Mouse (Mus musculus): ENCODE results near the gene Gm37240. TPM values are rescaled to one million over a fixed set of nuclear protein-coding genes. Genes with fewer than 3 reads are reported as not detected.

Gene Gm37240
- polyA plus RNA-seq, 1 experiment: not detected

DNA sequence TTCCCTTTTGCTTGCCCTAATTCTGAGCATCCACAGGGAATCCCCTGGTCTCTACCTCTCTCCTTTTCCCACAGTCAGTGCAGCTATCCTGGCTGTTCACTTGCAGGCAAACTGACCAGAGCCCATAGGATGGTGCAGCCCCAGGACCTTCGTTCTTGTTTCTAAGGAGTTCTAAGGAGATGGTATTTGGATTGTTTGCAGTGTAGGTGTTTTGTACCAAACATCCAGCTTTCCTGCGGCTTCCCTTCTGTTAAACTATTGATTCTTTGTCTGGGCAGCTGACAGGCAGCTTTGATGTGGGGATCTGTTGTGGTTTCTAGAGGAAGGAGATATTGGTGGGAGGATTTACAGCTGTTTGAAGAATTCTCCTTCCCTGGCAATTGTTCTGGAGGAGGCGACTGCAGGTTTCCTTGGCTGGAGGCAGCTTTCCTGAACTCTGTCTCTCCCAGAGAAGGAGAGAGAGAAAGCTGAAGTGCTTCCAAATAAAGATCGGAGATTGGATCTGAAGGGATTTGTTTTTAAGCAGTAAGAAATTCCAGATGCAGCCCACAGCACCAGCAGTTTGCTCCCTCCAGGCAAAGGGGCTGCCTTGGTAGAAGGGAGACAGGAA is 573.6 kb downstream of the Gm37240 start:
- Histone ChIP-seq H3K27ac (ENCODE audit: insufficient read depth, low read depth, low read length) (peak overlapping the region; percentile 6; the same call in 1 of the 2 replicates), H3K4me3 (ENCODE audit: insufficient read depth, low read depth, low read length) (no peak overlapping the region), H3K4me1 (ENCODE audit: control insufficient read depth, insufficient read depth, low read length) (peaks cover 1% of the 10 kb centered on the region)
- TF ChIP-seq CTCF (IDR thresholded peaks at IDR 0.05; ENCODE audit: insufficient read depth, low read depth, low read length) (no peak), POLR2A (IDR thresholded peaks at IDR 0.05; ENCODE audit: insufficient read depth, low read depth, low read length) (no peak)
- WGBS: 42% methylated on average over 4 of the region's 4 CpGs

- Histone ChIP-seq H3K27ac (ENCODE audit: insufficient read depth, low read depth, low read length) (no peak overlapping the region), H3K4me3 (ENCODE audit: insufficient read depth, low read depth, low read length) (no peak overlapping the region), H3K4me1 (ENCODE audit: control insufficient read depth, insufficient read depth, low read length) (peaks cover 3% of the 10 kb centered on the region)
- no peak for TF ChIP-seq POLR2A (IDR thresholded peaks at IDR 0.05; ENCODE audit: insufficient read depth, low read depth, low read length)
- no peak for TF ChIP-seq CTCF (IDR thresholded peaks at IDR 0.05; ENCODE audit: insufficient read depth, low read depth, low read length)
- 65% methylated on average over 3 of the region's 3 CpGs for WGBS
These were observed 576.1 kb downstream of the Gm37240 start for GRCm38 (mm10) chr3:85311176-85311575.

DNA sequence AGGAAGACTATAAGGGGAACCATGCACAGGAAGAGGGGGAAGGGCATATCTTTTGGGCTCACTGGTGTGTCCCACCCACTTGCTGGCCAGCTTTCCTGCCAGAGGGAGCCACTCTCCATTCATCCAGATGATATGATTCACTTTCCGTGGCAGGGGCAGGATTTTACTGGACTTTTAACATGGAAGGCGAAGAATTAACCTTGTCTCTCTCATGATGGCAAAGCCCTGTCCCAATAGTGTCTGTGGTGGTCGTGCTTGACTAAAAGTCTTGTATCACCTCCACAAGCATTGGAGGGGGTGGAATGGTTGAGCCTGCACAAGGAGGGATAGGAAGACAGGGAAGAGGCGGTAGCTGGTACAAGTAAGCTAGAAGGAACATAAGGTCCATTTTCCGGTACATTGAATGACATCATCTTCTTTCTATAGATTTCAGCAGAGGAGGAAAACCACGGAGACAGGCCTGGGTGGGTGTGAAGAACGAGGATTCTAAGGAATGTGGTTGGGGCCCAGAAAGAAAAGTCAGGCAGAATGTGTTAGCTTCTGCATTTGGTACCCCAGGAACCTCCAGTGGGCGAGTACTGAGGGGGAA is 576.8 kb downstream of the Gm37240 start:
- Histone ChIP-seq H3K4me3 (ENCODE audit: insufficient read depth, low read depth, low read length) (no peak overlapping the region), H3K27ac (ENCODE audit: insufficient read depth, low read depth, low read length) (no peak overlapping the region)
- 69% methylated on average over 8 of the region's 8 CpGs for WGBS

DNA sequence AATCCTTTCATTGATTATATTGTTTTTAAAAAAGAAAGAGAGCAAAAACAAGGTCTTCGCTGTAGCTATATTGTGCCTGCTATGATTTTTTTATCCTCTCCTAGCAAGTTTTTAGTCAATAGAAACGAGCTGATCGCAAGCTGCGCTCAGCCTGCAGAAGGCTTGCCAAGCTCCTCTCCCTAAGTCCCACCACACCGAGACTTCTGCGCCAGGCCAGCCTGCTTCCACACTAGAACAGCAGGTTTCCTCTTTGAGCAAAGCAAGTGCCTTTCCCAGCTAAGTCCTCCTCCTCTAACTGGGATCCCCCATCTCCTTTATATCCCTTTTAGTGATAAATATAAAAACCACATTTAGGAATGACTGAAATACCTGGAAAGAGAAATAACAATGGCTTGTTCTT is 578.1 kb downstream of the Gm37240 start:
- Histone ChIP-seq H3K4me3 (ENCODE audit: insufficient read depth, low read depth, low read length) (no peak overlapping the region), H3K27ac (ENCODE audit: insufficient read depth, low read depth, low read length) (no peak overlapping the region), H3K4me1 (ENCODE audit: control insufficient read depth, insufficient read depth, low read length) (peaks cover 3% of the 10 kb centered on the region)
- TF ChIP-seq POLR2A (IDR thresholded peaks at IDR 0.05; ENCODE audit: insufficient read depth, low read depth, low read length): no peak
- TF ChIP-seq CTCF (IDR thresholded peaks at IDR 0.05; ENCODE audit: insufficient read depth, low read depth, low read length): no peak
- WGBS: 63% methylated on average over 6 of the region's 6 CpGs

More for the DNA sequence above, 576.8 kb downstream of the Gm37240 start:
- TF ChIP-seq POLR2A (IDR thresholded peaks at IDR 0.05; ENCODE audit: insufficient read depth, low read depth, low read length): no peak
- no peak for TF ChIP-seq CTCF (IDR thresholded peaks at IDR 0.05; ENCODE audit: insufficient read depth, low read depth, low read length)
- peaks cover 3% of the 10 kb centered on the region for H3K4me1 ChIP-seq (ENCODE audit: control insufficient read depth, insufficient read depth, low read length)

DNA sequence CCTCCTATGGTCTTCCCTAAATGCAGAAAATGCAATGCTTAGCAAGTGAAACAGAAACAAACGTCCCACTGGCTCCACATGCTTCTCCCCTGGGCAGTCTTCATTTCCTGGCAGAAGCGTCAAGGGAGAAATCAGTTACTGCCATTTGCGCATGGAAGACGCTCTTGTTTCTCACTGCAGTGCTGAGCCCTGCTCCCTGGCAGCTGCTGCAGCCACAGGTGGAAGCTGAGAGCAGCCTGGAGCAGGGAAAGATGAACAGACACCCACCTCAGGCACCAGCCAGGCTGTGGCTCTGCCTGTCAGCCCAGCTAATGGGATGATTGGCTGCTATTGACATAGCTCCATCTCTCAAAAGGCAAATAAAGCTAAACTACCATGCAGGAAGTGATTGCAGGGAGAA is 578.6 kb downstream of the Gm37240 start:
- Histone ChIP-seq H3K4me3 (ENCODE audit: insufficient read depth, low read depth, low read length) (no peak overlapping the region), H3K27ac (ENCODE audit: insufficient read depth, low read depth, low read length) (no peak overlapping the region), H3K4me1 (ENCODE audit: control insufficient read depth, insufficient read depth, low read length) (peaks cover 3% of the 10 kb centered on the region)
- 58% methylated on average over 4 of the region's 4 CpGs for WGBS
- TF ChIP-seq POLR2A (IDR thresholded peaks at IDR 0.05; ENCODE audit: insufficient read depth, low read depth, low read length) (no peak), CTCF (IDR thresholded peaks at IDR 0.05; ENCODE audit: insufficient read depth, low read depth, low read length) (no peak)

- WGBS: 59% methylated on average over 3 of the region's 3 CpGs
- Histone ChIP-seq H3K4me3 (ENCODE audit: insufficient read depth, low read depth, low read length) (no peak overlapping the region), H3K27ac (ENCODE audit: insufficient read depth, low read depth, low read length) (no peak overlapping the region), H3K4me1 (ENCODE audit: control insufficient read depth, insufficient read depth, low read length) (no peaks in the 10 kb centered on the region)
- TF ChIP-seq CTCF (IDR thresholded peaks at IDR 0.05; ENCODE audit: insufficient read depth, low read depth, low read length): no peak
- TF ChIP-seq POLR2A (IDR thresholded peaks at IDR 0.05; ENCODE audit: insufficient read depth, low read depth, low read length): no peak
These were observed 585.5 kb downstream of the Gm37240 start for GRCm38 (mm10) chr3:85301851-85302250.

DNA sequence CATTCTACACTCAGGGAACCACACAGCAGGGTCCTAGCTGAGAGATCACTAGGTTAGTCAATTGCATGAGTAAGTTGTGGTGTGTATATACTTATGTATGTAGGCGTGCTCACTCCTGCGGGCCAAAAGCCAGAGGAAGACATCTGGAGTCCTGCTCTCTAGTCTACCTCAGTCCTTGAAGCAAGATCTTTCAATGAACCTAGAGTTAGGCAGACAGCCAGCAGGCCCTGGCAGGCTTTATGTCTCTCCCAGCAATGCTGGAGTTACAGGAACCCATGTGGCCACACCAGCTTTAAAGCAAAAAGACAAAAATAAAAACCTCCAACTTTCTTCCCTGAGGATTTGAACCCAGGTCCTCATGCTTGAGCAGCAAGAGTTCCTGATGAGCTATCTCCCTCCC is 586.0 kb downstream of the Gm37240 start:
- 79% methylated on average over 2 of the region's 2 CpGs for WGBS
- no peak for TF ChIP-seq POLR2A (IDR thresholded peaks at IDR 0.05; ENCODE audit: insufficient read depth, low read depth, low read length)

DNA sequence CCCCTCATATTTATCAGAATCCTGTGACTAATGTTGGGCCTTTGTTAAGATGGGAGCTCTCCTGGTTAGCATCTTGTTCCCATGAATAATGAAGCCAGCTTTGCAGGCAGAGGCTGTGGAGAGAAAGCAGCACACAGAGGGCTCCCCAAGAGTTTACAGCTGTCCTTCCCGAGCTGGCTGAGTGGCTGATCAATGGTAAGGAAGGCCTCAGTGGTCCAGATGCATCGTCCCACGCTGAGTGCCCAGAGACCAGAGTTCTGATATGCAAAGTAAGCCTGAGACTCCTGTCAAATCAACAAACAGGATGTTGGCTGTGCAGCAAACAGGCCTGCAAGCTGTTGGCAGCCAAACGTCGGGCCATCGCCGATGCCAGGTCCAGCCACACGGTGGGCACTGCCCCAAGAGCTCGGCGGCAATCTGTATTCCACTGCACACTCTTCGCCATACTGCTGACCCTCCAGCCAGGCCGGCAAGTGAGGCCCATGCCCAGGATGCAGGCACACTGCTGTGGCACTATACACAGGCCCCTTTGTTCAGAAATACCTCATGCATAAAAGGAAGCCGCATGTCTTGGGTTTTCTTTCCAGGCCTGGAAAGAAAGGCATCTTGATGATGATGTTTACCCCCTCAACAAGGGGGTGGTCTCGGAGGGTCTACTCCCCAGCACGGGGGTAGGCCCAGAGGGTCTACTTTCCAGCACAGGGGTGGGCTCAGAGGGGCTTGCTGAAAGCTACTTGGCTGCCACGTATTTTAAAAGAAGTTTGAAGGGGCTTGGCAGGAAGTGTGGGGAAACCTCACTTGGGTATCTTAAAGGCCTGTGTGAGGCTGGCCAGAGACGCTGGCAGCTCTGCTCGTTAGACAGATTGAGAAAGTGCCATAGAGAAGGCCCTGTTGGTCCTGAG is 587.4 kb downstream of the Gm37240 start:
- WGBS: 51% methylated on average over 18 of the region's 18 CpGs
- H3K27ac ChIP-seq (ENCODE audit: insufficient read depth, low read depth, low read length): no peak overlapping the region
- TF ChIP-seq CTCF (IDR thresholded peaks at IDR 0.05; ENCODE audit: insufficient read depth, low read depth, low read length) (no peak), POLR2A (IDR thresholded peaks at IDR 0.05; ENCODE audit: insufficient read depth, low read depth, low read length) (no peak)
- H3K4me1 ChIP-seq (ENCODE audit: control insufficient read depth, insufficient read depth, low read length): 0 out of 2 replicates have a peak, but pooled peaks cover 2% of the 10 kb centered on the region
- H3K4me3 ChIP-seq (ENCODE audit: insufficient read depth, low read depth, low read length): no peak overlapping the region

More for the DNA sequence above, 586.0 kb downstream of the Gm37240 start:
- Histone ChIP-seq H3K4me3 (ENCODE audit: insufficient read depth, low read depth, low read length) (no peak overlapping the region), H3K4me1 (ENCODE audit: control insufficient read depth, insufficient read depth, low read length) (no peaks in the 10 kb centered on the region), H3K27ac (ENCODE audit: insufficient read depth, low read depth, low read length) (no peak overlapping the region)

GRCm38 (mm10) chr3:85295229-85295628 is 592.1 kb downstream of the Gm37240 start:
- WGBS: 30% methylated on average over 9 of the region's 9 CpGs
- TF ChIP-seq POLR2A (IDR thresholded peaks at IDR 0.05; ENCODE audit: insufficient read depth, low read depth, low read length) (no peak), CTCF (IDR thresholded peaks at IDR 0.05; ENCODE audit: insufficient read depth, low read depth, low read length) (no peak)

More at GRCm38 (mm10) chr3:85295229-85295628, 592.1 kb downstream of the Gm37240 start:
- Histone ChIP-seq H3K4me1 (ENCODE audit: control insufficient read depth, insufficient read depth, low read length) (0 out of 2 replicates have a peak, but pooled peaks cover 2% of the 10 kb centered on the region), H3K27ac (ENCODE audit: insufficient read depth, low read depth, low read length) (peak overlapping the region; percentile 47), H3K4me3 (ENCODE audit: insufficient read depth, low read depth, low read length) (no peak overlapping the region)

Measured in olfactory bulb, adult 2 months (tissue).